Mouse (Mus musculus) Patski (cell line): ENCODE data around the gene 4930579F01Rik. TPM values are rescaled to one million over a fixed set of nuclear protein-coding genes. Genes with fewer than 3 reads are reported as not detected.
A peak's percentile ranks its signal among the peaks of the same experiment; 100 is the strongest.

Source experiments
- ATAC-seq: fragments of 100-300 bp; one replicate; pipeline ENCODE4 v1.8.0; 2021
- CTCF ChIA-PET: fragments of 350-600 bp; sonication (Branson Sonifier 250); formaldehyde crosslinking; loops from one replicate; lab custom pipeline; 2022; ENCODE audit warnings: inconsistent platforms; lab: Charles Lee
- POLR2A ChIA-PET: fragments of 350-600 bp; sonication (Branson Sonifier 250); formaldehyde crosslinking; loops from one replicate; lab custom pipeline; 2022; ENCODE audit warnings: antibody characterized with exemption, inconsistent platforms; lab: Charles Lee
- DNase-seq: peaks from one replicate; pipeline ENCODE4 v3.0.0-alpha.2; 2011; ENCODE audit warnings: low read depth, low spot score
- H3K27me3 ChIP-seq: fragments of 371-371 bp; one replicate; pipeline ENCODE4 v1.5.1; 2021
- CTCF ChIP-seq: fragments of 100-300 bp; IDR thresholded peaks from one replicate; pipeline ENCODE4 v1.5.1; 2021
- in situ Hi-C: fragments of 300-500 bp; cut with MboI; formaldehyde crosslinking; loops from 3 replicates; pipeline ENCODE4 v1.11.1; 2018; ENCODE audit warnings: low pct_unique_long_range_greater_than_20kb, mixed read lengths
- polyA plus RNA-seq: library from polyadenylated mRNA; unstranded; gene quantifications from one replicate; pipeline ENCODE4 v1.2.3, GENCODE M21; 2021

Gene 4930579F01Rik
- polyA plus RNA-seq, 1 experiment from 2014 or later: not detected

- DNase-seq (no peak), ATAC-seq (no peak)
- in situ Hi-C loops: loop anchor here (5.0 to 10.0 kb wide), 2 partner anchors 180 to 212 kb away; no protein-coding TSS in a partner anchor
- POLR2A ChIA-PET: interaction anchor here (1.5 kb wide), 1 partner anchor 24 kb away, joined by 5 read pairs; no protein-coding TSS in a partner anchor
- no peaks in the 10 kb centered on the region for H3K27me3 ChIP-seq
- no peak for TF ChIP-seq CTCF
- CTCF ChIA-PET: interaction anchor here (0.9 to 3.7 kb wide), 10 partner anchors 9 to 186 kb away, joined by 3 to 20 read pairs (median 8); no protein-coding TSS in a partner anchor
Measured at GRCm38 (mm10) chr3:138222511-138222910, 28.9 kb upstream of the 4930579F01Rik start.

DNA sequence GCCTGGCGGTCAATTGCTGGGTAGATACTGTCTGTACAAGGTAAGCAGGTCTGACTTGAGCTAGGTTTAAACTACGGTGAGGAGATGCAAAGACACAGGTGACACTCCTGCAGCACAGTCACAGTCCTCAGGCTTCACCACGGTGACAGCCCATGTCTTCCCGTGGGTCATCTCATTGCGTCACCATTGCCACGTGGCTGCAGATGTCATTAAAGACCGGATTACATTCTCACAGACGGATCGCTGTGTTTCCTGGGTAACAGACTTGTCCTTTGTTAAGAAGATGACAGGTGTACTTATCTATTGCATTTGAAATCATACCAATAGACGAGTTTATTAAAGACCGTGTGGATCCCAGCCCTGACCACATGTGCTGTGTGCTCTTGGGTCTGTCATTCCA lies 27.5 kb upstream of the 4930579F01Rik start:
- POLR2A ChIA-PET: interaction anchor here (1.5 kb wide), 1 partner anchor 23 kb away, joined by 5 read pairs; no protein-coding TSS in a partner anchor
- in situ Hi-C loops: loop anchor here (5.0 to 10.0 kb wide), 2 partner anchors 181 to 214 kb away; no protein-coding TSS in a partner anchor

DNA sequence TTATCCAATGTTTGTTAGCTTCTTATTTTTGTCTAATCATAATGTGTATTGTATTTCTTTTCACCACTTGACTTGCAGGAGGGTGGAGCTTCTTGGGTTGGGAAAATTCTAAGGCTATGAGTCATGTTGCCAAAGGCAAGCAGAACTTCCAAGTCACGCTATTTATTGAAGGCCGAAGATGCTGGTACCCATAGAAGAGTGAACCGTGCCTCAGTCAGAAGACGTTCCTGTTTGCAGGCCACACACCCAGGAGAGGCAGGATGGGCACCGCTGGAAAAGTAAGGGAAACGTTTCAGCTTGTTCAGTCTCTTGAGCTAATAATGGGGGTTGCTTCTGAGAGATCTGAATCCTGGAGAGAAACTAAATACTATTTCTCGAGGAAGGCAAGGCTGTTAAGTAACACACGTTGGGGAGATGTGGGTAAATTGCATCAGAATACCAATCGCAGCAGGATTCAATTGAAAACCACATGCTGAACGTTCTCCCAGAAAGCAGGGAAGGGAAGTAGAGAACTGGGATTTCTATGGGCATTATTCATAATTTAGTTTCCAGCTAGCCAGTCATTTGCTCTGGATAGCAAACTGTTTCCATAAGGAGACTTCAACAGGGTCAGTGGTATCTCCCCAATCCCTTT lies 24.1 kb upstream of the 4930579F01Rik start, which contains the start of gene Adh7:
Adh7 (plus strand) TSS at position 130 of the 634 bp plus-strand sequence.
- in situ Hi-C loops: no loop called here
- H3K27me3 ChIP-seq: no peaks in the 10 kb centered on the region
- DNase-seq (no peak), ATAC-seq (no peak)
- CTCF ChIA-PET: interaction anchor here (0.7 to 10.9 kb wide), 7 partner anchors 9 to 215 kb away, joined by 3 to 92 read pairs (median 5); no protein-coding TSS in a partner anchor
- POLR2A ChIA-PET: interaction anchor here (0.6 kb wide), 1 partner anchor 12 kb away, joined by 3 read pairs; no protein-coding TSS in a partner anchor
- no peak for TF ChIP-seq CTCF

More for the DNA sequence above, 27.5 kb upstream of the 4930579F01Rik start:
- CTCF ChIA-PET: interaction anchor here (1.4 to 3.7 kb wide), 4 partner anchors 10 to 24 kb away, joined by 3 to 20 read pairs (median 12); no protein-coding TSS in a partner anchor
- no peak for DNase-seq
- H3K27me3 ChIP-seq: no peaks in the 10 kb centered on the region
- TF ChIP-seq CTCF: no peak
- no peak for ATAC-seq

- no peak for ATAC-seq
- in situ Hi-C loops: no loop called here
- POLR2A ChIA-PET: interaction anchor here (0.6 kb wide), 2 partner anchors 17 to 153 kb away, joined by 3 read pairs; no protein-coding TSS in a partner anchor
Measured at GRCm38 (mm10) chr3:138216091-138216490, 22.5 kb upstream of the 4930579F01Rik start.

GRCm38 (mm10) chr3:138215395-138215989 lies 21.9 kb upstream of the 4930579F01Rik start:
- in situ Hi-C loops: no loop called here
- DNase-seq: no peak
- ChIA-PET CTCF (interaction anchor here (0.7 to 10.9 kb wide), 6 partner anchors 12 to 193 kb away, joined by 3 to 92 read pairs (median 3); no protein-coding TSS in a partner anchor), POLR2A (interaction anchor here (0.6 kb wide), 2 partner anchors 16 to 153 kb away, joined by 3 read pairs; no protein-coding TSS in a partner anchor)
- no peak for TF ChIP-seq CTCF
- ATAC-seq: no peak
- H3K27me3 ChIP-seq: no peaks in the 10 kb centered on the region

More at GRCm38 (mm10) chr3:138216091-138216490, 22.5 kb upstream of the 4930579F01Rik start:
- H3K27me3 ChIP-seq: no peaks in the 10 kb centered on the region
- CTCF ChIA-PET: interaction anchor here (0.7 to 10.9 kb wide), 8 partner anchors 11 to 193 kb away, joined by 3 to 92 read pairs (median 4); no protein-coding TSS in a partner anchor
- no peak for DNase-seq
- TF ChIP-seq CTCF: no peak

DNA sequence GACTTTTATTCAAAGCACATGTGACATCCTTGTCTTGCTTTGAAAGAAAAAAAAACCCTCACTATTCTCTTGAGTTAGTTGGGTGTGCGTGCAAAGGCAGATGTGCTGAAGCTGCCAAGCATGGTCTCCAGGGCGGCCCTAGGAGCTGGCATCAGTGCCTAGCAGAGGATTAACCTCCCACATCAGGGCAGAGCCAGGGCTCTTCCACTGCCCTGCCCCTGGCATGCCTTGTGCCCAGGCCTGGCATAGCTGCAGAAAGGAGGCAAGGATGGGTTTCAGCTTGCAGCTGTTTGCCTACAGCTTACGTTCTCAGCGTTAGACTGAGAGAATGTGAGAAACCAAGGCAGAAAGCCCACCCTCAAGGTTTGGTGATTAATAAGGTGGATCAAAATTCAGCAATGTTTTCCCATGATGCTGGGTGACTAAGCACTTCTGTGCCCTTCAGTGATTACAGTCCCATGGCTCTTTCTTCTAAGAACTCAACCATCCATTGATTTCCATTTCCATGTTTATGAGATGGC lies 18.9 kb upstream of the 4930579F01Rik start:
- CTCF ChIA-PET: interaction anchor here (1.5 to 10.9 kb wide), 7 partner anchors 9 to 219 kb away, joined by 4 to 92 read pairs (median 9); no protein-coding TSS in a partner anchor
- ATAC-seq: peak; percentile 83
- in situ Hi-C loops: no loop called here
- POLR2A ChIA-PET: no interaction called here
- peak; percentile 72 for DNase-seq
- no peaks in the 10 kb centered on the region for H3K27me3 ChIP-seq
- no peak for TF ChIP-seq CTCF

GRCm38 (mm10) chr3:138210432-138211075 lies 16.9 kb upstream of the 4930579F01Rik start:
- no peak for ATAC-seq
- in situ Hi-C loops: no loop called here

GRCm38 (mm10) chr3:138208821-138209220 lies 15.2 kb upstream of the 4930579F01Rik start:
- DNase-seq (no peak), ATAC-seq (no peak)
- in situ Hi-C loops: no loop called here
- CTCF ChIA-PET: interaction anchor here (1.0 to 10.9 kb wide), 3 partner anchors 9 to 196 kb away, joined by 3 to 92 read pairs (median 3); partner anchors contain the start of gene Adh7
- no peak for TF ChIP-seq CTCF
- POLR2A ChIA-PET: interaction anchor here (1.1 kb wide), 1 partner anchor 15 kb away, joined by 3 read pairs; the partner anchor contains the start of gene 4930579F01Rik
- no peaks in the 10 kb centered on the region for H3K27me3 ChIP-seq

More at GRCm38 (mm10) chr3:138210432-138211075, 16.9 kb upstream of the 4930579F01Rik start:
- TF ChIP-seq CTCF: no peak
- H3K27me3 ChIP-seq: no peaks in the 10 kb centered on the region
- ChIA-PET CTCF (interaction anchor here (0.9 to 10.9 kb wide), 5 partner anchors 7 to 19 kb away, joined by 3 to 92 read pairs (median 9); no protein-coding TSS in a partner anchor), POLR2A (interaction anchor here (0.6 kb wide), 1 partner anchor 99 kb away, joined by 3 read pairs; no protein-coding TSS in a partner anchor)
- DNase-seq: no peak

DNA sequence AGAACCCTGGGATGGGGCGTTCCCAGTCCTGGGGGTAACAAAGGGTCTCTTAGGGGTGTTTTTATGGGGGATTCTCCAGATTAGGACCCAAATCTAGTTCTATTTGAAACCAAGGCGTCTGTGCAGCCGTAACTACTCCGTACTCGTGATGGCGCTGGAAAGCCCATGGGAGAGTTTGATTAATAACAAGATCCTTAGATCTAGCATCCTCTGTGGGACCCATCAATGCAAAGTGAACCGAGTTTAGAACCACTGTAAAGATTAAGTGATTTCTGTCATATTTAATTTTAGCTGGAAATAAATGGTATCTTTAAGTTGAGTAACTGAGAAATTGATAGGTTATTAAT lies 5.1 kb upstream of the 4930579F01Rik start:
- POLR2A ChIA-PET: interaction anchor here (0.6 to 1.1 kb wide), 4 partner anchors 17 to 238 kb away, joined by 3 to 5 read pairs (median 3); no protein-coding TSS in a partner anchor
- TF ChIP-seq CTCF: no peak
- H3K27me3 ChIP-seq: no peaks in the 10 kb centered on the region
- in situ Hi-C loops: loop anchor here (5.0 to 25.0 kb wide), 5 partner anchors 39 to 989 kb away; no protein-coding TSS in a partner anchor
- no peak for ATAC-seq
- CTCF ChIA-PET: interaction anchor here (0.6 to 5.1 kb wide), 41 partner anchors 10 to 306 kb away, joined by 3 to 92 read pairs (median 5); partner anchors contain the start of genes Adh5, Adh7 and Mttp
- DNase-seq: no peak
